Mouse (Mus musculus) heart, adult 2 months (tissue): ENCODE results near the gene Fam53a.

Experiments
- CTCF ChIP-seq: fragments of 200-600 bp; IDR thresholded peaks from 2 replicates; pipeline ENCODE4 v1.8.1; 2022; ENCODE audit warnings: antibody characterized with exemption, mild to moderate bottlenecking, moderate library complexity
- EP300 ChIP-seq: fragments of 200-500 bp; IDR thresholded peaks from 2 replicates; pipeline ENCODE4 v1.6.1; 2011; ENCODE audit warnings: low read depth, low read length, control low read depth; ENCODE audit not compliant: insufficient read depth
- POLR2A ChIP-seq: fragments of 200-500 bp; IDR thresholded peaks from 2 replicates; pipeline ENCODE4 v1.6.1; 2011; ENCODE audit warnings: mild to moderate bottlenecking, low read depth, low read length, control low read depth; ENCODE audit not compliant: insufficient read depth

DNA sequence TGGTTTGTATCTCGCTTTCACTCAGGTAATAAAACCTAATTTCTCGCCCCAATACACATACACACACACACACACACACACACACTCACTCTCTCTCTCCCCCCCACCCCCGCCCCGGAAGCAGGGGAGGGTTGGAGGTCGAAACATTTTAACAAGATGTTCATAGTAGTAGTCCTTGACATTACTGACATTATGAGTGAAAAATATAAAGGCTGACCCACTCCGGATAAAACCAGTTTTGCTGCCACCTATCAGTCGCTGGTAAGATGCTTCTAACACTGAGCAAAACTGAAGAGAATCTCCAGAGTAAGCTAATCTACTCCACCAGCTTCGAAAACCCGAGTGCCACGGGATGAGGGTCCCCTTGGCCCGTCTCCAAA is 22.1 kb upstream of the Fam53a start:
- TF ChIP-seq CTCF: no peak
- TF ChIP-seq EP300: no peak
- no peak for TF ChIP-seq POLR2A
